Mouse (Mus musculus): ENCODE measurements around the gene Rbfox1. TPM values are rescaled to one million over a fixed set of nuclear protein-coding genes. Genes with fewer than 3 reads are reported as not detected.
A peak's percentile ranks its signal among the peaks of the same experiment; 100 is the strongest.

Gene Rbfox1
- total RNA-seq, 2 experiments from 2014 or later, result 323 to 338 TPM

GRCm38 (mm10) chr16:6414846-6415245 is 529.7 kb downstream of the Rbfox1 start:
- intact Hi-C loops (cut with DNase I), result no loop called here
- no peak for DNase-seq (ENCODE audit: low spot score in 2 of 2)

DNA sequence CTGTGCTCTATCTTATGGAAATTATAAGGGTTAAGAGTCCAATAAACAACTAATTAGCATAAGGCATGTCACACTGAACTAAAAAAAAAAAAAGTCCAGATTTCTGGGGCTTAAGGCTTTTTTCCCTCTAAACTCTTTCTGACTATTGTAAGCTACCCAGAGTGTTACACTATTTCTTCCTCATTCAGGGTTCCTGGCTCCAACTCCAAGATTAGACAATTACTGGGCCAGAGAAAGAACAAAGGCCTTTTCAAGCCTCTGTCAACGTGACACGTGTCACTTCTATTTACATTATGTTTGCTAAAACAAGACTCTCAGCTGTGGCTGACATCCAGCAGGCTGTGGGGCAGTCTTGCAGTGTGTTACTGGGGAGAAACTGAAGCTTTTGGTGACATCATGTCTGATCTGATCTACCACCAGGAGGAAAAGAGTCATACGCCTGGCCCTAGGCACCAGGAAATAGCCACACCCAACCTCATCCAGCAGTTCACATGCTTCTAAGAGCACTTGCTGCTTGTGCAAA is 536.5 kb downstream of the Rbfox1 start:
- DNase-seq (ENCODE audit: low spot score in 2 of 2), result no peak
- intact Hi-C loops (cut with DNase I), result no loop called here

GRCm38 (mm10) chr16:6423878-6424409 is 538.8 kb downstream of the Rbfox1 start:
- intact Hi-C loops (cut with DNase I), result no loop called here
- DNase-seq (ENCODE audit: low spot score in 2 of 2), result no peak

GRCm38 (mm10) chr16:6424738-6425137 is 539.6 kb downstream of the Rbfox1 start:
- intact Hi-C loops (cut with DNase I), result no loop called here
- DNase-seq (ENCODE audit: low spot score in 2 of 2), result no peak

DNA sequence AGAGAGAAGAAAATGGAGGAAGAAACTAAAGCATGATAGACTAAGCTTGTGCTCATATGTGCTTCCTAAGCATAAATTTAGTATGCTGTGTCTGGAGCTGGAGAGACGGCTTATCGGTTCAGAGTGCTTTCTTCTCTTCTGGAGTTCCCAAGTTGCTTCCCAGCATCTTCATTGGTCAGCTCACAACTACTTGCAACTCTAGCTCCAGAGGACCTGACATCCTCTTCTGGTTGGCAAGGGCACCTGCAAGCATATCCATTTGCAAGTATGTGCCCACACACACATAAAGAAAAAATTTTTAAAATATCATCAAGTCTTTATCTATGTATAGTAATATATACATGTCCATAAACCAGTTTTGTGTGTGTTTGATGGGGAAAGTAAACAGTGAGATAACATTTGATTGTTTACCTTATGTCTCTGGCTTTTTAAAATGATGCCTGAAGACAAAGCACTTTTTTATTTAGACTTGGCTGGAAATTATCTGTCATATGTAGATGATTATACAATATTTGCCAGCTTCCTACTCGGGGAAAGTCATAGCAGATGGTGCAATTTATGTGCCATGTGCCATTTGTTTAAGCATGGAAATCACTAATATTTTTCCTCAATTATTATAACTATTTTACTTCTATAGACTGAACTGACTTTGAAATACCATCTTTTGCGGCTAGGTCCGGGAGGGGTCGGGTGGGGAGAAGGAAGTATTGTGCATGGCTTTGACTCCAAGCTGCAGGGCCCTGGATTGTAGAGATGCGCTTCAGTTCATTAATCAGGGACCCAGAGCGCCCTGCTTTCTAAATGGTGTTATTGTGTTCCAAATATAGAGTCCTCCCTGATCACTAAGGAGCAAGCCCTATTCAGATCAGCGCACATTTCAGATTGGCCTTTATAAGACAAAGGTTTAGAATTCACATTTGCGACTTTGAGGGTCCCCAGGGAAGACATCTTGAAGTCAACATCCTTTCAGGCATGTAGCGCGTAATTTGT is 542.4 kb downstream of the Rbfox1 start:
- intact Hi-C loops (cut with DNase I), result no loop called here
- DNase-seq (ENCODE audit: low spot score in 2 of 2), result no peak

DNA sequence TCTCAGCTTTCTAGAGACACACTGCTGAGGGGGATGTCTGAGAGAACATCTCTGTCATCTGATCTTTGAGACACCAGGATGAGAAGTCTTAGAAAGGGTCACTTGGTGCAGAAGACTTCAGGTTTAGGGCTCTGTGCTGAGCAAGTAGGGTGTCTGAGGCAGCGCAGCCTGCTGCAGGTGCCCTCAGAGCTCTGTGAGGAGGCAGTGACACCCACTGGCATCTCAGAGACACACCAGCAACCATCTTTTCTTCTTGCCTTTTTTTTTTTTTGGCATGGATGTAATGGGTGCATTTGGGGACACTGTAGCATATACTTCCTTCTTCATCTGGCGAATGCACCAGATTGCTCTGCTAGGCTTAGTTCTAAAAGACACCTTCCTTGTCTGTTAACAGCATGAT is 545.8 kb downstream of the Rbfox1 start:
- intact Hi-C loops (cut with DNase I), result no loop called here
- peak; percentile 50 to 61 for DNase-seq (ENCODE audit: low spot score in 2 of 2)

DNA sequence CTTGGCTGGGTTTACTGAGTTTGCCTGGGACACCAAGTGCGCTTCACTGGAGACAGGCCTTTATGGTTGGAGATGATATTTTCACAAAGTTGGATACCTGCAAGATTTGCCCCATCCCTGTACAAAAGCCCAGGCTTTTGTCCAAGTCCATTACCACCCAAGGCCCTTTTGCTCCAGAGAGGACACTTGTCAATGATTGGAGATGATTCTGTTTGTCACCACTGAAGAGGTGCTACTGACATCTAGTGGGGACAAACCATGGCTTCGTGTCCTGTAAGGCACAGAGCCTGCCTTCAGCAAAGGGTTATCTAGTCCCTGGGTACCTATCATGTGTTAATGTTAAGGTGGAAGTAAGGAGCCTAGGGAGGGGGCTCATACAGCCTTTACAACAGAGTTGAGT is 551.3 kb downstream of the Rbfox1 start:
- intact Hi-C loops (cut with DNase I), result no loop called here

DNA sequence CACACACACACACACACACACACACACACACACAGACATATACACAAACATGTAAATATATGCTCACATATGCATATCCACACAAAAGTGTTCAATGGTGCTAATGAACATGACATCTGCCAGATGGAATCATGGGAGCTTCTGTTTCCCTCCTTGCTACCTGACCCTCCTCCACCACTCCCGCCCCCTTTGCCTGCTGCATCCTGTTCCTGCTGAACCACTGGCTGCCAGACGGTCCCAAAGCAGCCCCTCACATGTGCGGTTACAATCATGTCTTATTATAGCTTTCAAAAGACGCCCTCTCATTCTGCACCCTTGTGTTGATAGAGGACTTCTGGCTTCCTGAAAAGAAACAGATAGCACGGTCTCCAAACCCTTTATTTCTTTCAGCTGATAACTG is 563.1 kb downstream of the Rbfox1 start:
- intact Hi-C loops (cut with DNase I), result no loop called here
- peak in 1 of 2 experiments; percentile 24 for DNase-seq (ENCODE audit: low spot score in 2 of 2)

More for the DNA sequence above, 551.3 kb downstream of the Rbfox1 start:
- no peak for DNase-seq (ENCODE audit: low spot score in 2 of 2)

DNA sequence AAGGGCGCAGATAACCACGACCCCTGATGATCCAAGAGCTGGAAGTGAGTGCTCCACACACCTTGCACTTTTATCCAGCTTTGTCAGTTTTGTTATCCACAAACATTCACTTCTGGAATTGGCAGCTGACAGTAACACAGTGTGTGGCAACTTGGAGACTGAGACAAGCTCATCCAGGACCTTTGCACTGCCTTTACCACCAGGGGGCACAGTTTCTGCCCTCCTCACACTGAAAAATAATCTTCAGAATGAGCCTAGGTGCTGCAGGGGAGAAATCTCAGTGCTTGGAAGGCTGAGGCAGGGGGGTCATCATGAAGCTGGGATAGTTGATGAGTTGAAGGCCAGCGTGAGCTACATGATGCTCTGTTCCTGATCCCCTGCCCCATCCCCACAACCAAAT is 570.2 kb downstream of the Rbfox1 start:
- DNase-seq (ENCODE audit: low spot score in 2 of 2), result no peak
- intact Hi-C loops (cut with DNase I), result no loop called here

DNA sequence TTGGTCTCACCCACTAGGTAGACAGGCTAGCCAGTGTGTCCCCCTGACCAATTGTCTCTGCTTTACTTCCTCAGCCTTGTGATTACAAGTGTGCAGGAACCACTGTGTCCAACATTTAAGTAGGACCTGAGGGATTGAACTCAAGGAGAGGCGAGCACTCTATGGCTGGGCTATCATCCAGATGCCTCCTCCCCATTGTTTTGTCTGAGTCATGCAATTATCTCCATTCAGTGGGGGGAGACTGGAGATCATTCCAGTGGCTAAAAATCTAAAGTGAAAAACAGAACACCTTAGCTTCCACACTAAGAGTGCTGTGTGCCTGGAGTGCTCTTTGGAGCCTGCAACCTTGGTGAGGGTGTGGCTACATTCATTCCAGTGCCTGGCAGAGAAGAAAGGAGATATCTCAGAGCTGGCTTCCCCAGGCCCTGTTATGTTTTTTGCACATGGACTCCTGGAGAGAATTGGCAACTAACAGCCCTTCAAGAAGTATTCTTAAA is 594.0 kb downstream of the Rbfox1 start:
- intact Hi-C loops (cut with DNase I), result loop anchor here (10.0 kb wide), 1 partner anchor 454 kb away; no protein-coding TSS in a partner anchor
- DNase-seq (ENCODE audit: low spot score in 2 of 2), result no peak

DNA sequence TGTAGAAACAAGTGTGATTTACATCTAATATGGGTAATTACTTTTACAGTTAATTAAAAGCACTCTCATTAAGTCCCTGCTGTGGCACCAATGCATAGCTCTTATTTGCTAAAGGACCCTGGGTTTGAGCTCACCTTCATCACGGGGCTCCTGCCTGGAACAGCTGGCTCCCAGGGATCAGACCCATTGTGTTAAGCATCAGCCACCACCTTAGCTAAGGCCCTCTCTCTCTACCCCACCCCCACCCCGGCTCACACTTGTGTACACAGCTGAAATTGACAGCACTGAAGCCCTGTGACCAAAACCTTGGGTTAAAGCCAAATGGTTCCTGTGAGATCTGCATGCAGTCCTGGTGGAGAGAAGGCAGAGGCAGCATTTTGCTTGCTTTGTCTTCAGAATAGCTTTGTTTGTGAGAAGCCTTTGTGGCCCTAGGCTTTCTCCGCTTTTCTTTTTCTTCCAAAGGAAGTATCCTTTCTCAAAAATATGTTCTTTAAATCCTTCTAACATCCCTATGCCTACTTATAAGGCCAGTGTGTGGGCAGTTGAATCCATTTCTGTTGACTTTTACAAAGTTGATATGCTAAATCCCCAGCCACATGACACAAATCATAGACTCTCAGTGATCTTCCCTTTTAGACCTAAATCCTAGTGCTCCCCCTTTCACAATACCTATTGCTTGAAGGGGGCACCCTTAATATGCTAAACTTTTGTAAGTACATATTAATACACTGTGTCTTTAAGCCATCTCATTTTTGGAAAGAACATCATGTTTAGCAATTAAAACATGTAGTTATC is 594.7 kb downstream of the Rbfox1 start:
- no peak for DNase-seq (ENCODE audit: low spot score in 2 of 2)
- intact Hi-C loops (cut with DNase I), result loop anchor here (5.0 to 10.0 kb wide), 5 partner anchors 128 to 1173 kb away; partner anchors contain the start of gene Rbfox1

- peak; percentile 62 to 84 for DNase-seq (ENCODE audit: low spot score in 2 of 2)
- intact Hi-C loops (cut with DNase I), result loop anchor here (5.0 to 10.0 kb wide), 4 partner anchors 128 to 1173 kb away; partner anchors contain the start of gene Rbfox1
Observed at GRCm38 (mm10) chr16:6480411-6480728, 595.2 kb downstream of the Rbfox1 start.

GRCm38 (mm10) chr16:6483628-6484027 is 598.5 kb downstream of the Rbfox1 start:
- DNase-seq (ENCODE audit: low spot score in 2 of 2), result no peak
- intact Hi-C loops (cut with DNase I), result loop anchor here (5.0 to 10.0 kb wide), 4 partner anchors 131 to 1176 kb away; partner anchors contain the start of gene Rbfox1

DNA sequence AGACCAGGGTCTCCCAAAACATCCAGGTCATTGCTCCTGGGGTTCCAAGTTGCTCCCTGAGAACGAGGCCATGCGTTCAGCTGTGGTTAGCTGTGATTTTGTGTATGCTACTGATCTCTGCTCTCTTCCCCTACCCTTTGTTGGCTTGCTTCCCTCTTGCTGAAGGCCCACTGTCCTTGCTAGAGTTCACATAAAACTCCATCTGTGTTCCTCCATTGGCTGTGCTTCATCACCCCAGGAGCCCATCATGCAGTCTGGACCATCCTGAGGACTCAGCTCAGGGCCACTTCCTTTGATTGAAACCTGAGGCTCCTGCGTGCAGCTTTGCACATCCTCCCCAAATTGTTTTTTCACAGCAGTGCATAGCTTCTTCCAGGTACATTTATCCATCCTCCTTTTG is 600.5 kb downstream of the Rbfox1 start:
- intact Hi-C loops (cut with DNase I), result loop anchor here (10.0 kb wide), 1 partner anchor 601 kb away; the partner anchor contains the start of gene Rbfox1
- no peak for DNase-seq (ENCODE audit: low spot score in 2 of 2)

DNA sequence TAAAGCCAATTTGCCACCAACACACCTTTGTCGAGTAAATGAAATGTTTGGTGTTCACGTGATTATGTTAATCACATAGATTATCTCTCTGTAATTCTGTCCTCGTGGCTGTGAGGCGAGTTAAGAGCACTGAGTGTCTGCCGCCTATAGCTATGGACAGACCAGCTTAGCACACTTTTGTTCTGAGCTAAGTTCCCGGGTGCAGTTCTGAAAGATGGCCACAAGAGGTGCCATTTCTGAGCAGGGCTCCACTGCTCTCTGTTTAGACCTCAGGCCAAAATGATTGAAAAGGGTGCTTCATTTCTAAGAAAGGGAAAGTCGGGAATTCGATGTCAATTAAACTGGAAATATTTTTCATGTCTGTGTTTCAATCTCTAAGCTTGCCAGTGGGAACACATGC is 617.1 kb downstream of the Rbfox1 start:
- no peak for DNase-seq (ENCODE audit: low spot score in 2 of 2)
- intact Hi-C loops (cut with DNase I), result no loop called here

GRCm38 (mm10) chr16:6503573-6504331 is 618.6 kb downstream of the Rbfox1 start:
- intact Hi-C loops (cut with DNase I), result no loop called here
- DNase-seq (ENCODE audit: low spot score in 2 of 2), result peak; percentile 44 to 51

GRCm38 (mm10) chr16:6508924-6509323 is 623.8 kb downstream of the Rbfox1 start:
- no peak for DNase-seq (ENCODE audit: low spot score in 2 of 2)
- intact Hi-C loops (cut with DNase I), result no loop called here

- DNase-seq (ENCODE audit: low spot score in 2 of 2), result no peak
- intact Hi-C loops (cut with DNase I), result no loop called here
Observed at GRCm38 (mm10) chr16:6519474-6519873, 634.3 kb downstream of the Rbfox1 start.

All from left cerebral cortex, postnatal 36 days (tissue).